ENCODE assay signal across 28 mouse cellular contexts in the genomic region with DNA sequence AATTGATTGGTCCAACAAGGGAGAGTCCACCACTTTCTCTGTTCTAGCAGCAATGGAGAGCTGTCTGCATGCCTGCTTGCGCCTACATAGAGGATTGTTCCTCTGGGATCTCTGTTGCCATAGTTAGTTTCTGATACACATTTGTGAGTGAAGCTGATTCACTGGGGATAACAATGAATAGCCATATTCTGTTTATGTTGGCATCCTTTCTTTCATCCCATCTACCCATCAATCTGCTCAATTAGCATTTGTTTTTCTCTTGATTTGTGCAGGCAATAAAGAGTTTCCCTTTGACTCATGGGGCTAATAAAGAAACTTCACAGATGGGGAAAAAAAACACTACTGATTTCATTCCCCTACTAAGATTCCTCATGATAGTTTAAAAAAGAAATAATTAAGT.
A peak's percentile ranks its signal among the peaks of the same experiment; 100 is the strongest.
DNase-seq lines count a peak whose midpoint lies in the region; ATAC-seq and TF ChIP-seq lines count a peak whose summit lies in the region.
"Had no signal": no experiment of that assay in that cellular context is flagged by ENCODE, and none has a peak within 500 bp of the region (broad histone marks: within the 10 kb centered on the region; RNA-seq: fewer than 3 reads in every experiment).

No protein-coding gene starts in this region.

- 93% methylated on average over 1 of the region's 1 CpGs for WGBS in forebrain, embryonic 14.5 days
- WGBS in forebrain, embryonic 13.5 days = 84% methylated on average over 1 of the region's 1 CpGs
- WGBS in heart, embryonic 12.5 days = 100% methylated on average over 1 of the region's 1 CpGs

- no peak for TF ChIP-seq CTCF in layer of hippocampus, adult 2 months (conservative IDR thresholded peaks at IDR 0.05)
- no peak for TF ChIP-seq CTCF in brain, embryonic 14.5 days (IDR thresholded peaks at IDR 0.05; ENCODE audit: borderline replicate concordance, extremely low read depth, insufficient read depth, insufficient read length)

- no peak for TF ChIP-seq POLR2A in brain, embryonic 14.5 days (IDR thresholded peaks at IDR 0.05; ENCODE audit: borderline replicate concordance, extremely low read depth, insufficient read depth, insufficient read length, poor library complexity, severe bottlenecking)

- no peak overlapping the region for H3K4me3 ChIP-seq in forebrain, embryonic 14.5 days (ENCODE audit: low read depth, low read length)
- H3K4me3 ChIP-seq in forebrain, embryonic 13.5 days = no peak overlapping the region
- no peak overlapping the region for H3K4me3 ChIP-seq in layer of hippocampus, adult 2 months
- no peak overlapping the region for H3K4me3 ChIP-seq in heart, embryonic 12.5 days
- H3K4me3 ChIP-seq: embryonic facial prominence, embryonic 13.5 days; embryonic facial prominence, embryonic 15.5 days; erythroblast, embryonic 14.5 days; forebrain, embryonic 10.5 days; forebrain, embryonic 12.5 days had no signal

- H3K4me2 ChIP-seq in forebrain, embryonic 14.5 days (ENCODE audit: low read length) = no peak overlapping the region
- no peak overlapping the region for H3K4me2 ChIP-seq in forebrain, embryonic 13.5 days
- H3K4me2 ChIP-seq in heart, embryonic 12.5 days = no peak overlapping the region
- H3K4me2 ChIP-seq: embryonic facial prominence, embryonic 13.5 days; embryonic facial prominence, embryonic 15.5 days; forebrain, embryonic 12.5 days had no signal

- ATAC-seq in forebrain, embryonic 14.5 days = no peak
- ATAC-seq in forebrain, embryonic 13.5 days = no peak
- ATAC-seq in heart, embryonic 12.5 days (ENCODE audit: insufficient number of reproducible peaks, low FRiP score) = no peak
- ATAC-seq: CD4-positive, CD25-positive, alpha-beta regulatory T cell, adult 4 months; forebrain, embryonic 16.5 days had no signal

- no peak overlapping the region for H3K27ac ChIP-seq in forebrain, embryonic 14.5 days (ENCODE audit: low read depth, low read length)
- H3K27ac ChIP-seq in forebrain, embryonic 13.5 days = no peak overlapping the region
- peak overlapping the region; percentile 15; the same call in 1 of the 2 replicates for H3K27ac ChIP-seq in layer of hippocampus, adult 2 months
- H3K27ac ChIP-seq in heart, embryonic 12.5 days (ENCODE audit: poor library complexity, severe bottlenecking) = no peak overlapping the region
- H3K27ac ChIP-seq: embryonic facial prominence, embryonic 13.5 days; embryonic facial prominence, embryonic 15.5 days; forebrain, embryonic 10.5 days; forebrain, embryonic 12.5 days had no signal

- DNase-seq in forebrain, embryonic 14.5 days (ENCODE audit: low spot score) = peak; percentile 16
- DNase-seq in layer of hippocampus, adult 2 months (ENCODE audit: low spot score in 2 of 2) = peak; percentile 21 to 61
- DNase-seq in layer of hippocampus, postnatal 10 days (ENCODE audit: low spot score in 2 of 2) = no peak
- DNase-seq in layer of hippocampus, adult 9-11 months = peak; percentile 38
- no peak for DNase-seq in layer of hippocampus, adult 8-10 months (ENCODE audit: low spot score in 2 of 2)
- peak; percentile 29 for DNase-seq in brain, embryonic 14.5 days (ENCODE audit: low read depth)
- DNase-seq: adrenal gland, adult 2 months; adrenal gland, postnatal 10 days; adrenal gland, postnatal 25 days; B cell, adult 2 months; cerebellum, adult 11 months; cerebellum, adult 18-20 months; cerebellum, adult 8-10 months; cerebellum, adult 9-11 months; cerebellum, postnatal 14 days; cerebellum, postnatal 36 days; embryo, embryonic 11 days had no signal

- no peak overlapping the region for H3K9ac ChIP-seq in forebrain, embryonic 14.5 days (ENCODE audit: low read length)
- no peak overlapping the region for H3K9ac ChIP-seq in forebrain, embryonic 13.5 days
- no peak overlapping the region for H3K9ac ChIP-seq in heart, embryonic 12.5 days
- H3K9ac ChIP-seq: embryonic facial prominence, embryonic 13.5 days; embryonic facial prominence, embryonic 15.5 days; forebrain, embryonic 12.5 days had no signal

- no peaks in the 10 kb centered on the region for H3K9me3 ChIP-seq in forebrain, embryonic 14.5 days (replicated peaks; ENCODE audit: control insufficient read depth, low read length)
- no peaks in the 10 kb centered on the region for H3K9me3 ChIP-seq in forebrain, embryonic 13.5 days (replicated peaks)
- H3K9me3 ChIP-seq in heart, embryonic 12.5 days (replicated peaks) = no peaks in the 10 kb centered on the region
- H3K9me3 ChIP-seq: embryonic facial prominence, embryonic 13.5 days; embryonic facial prominence, embryonic 15.5 days; forebrain, embryonic 10.5 days; forebrain, embryonic 12.5 days; G1E had no signal

- H3K36me3 ChIP-seq in forebrain, embryonic 14.5 days (ENCODE audit: control insufficient read depth, insufficient read depth, low read length) = no peaks in the 10 kb centered on the region
- H3K36me3 ChIP-seq in forebrain, embryonic 13.5 days (ENCODE audit: poor library complexity, severe bottlenecking) = no peaks in the 10 kb centered on the region
- H3K36me3 ChIP-seq in heart, embryonic 12.5 days = no peaks in the 10 kb centered on the region
- H3K36me3 ChIP-seq: embryonic facial prominence, embryonic 13.5 days; embryonic facial prominence, embryonic 15.5 days; forebrain, embryonic 12.5 days; G1E had no signal

- H3K4me1 ChIP-seq in forebrain, embryonic 14.5 days (ENCODE audit: control insufficient read depth, insufficient read depth, low read length) = peaks cover 2% of the 10 kb centered on the region
- H3K4me1 ChIP-seq in forebrain, embryonic 13.5 days = peaks cover 16% of the 10 kb centered on the region
- peaks cover 9% of the 10 kb centered on the region for H3K4me1 ChIP-seq in heart, embryonic 12.5 days (replicated peaks)
- H3K4me1 ChIP-seq: embryonic facial prominence, embryonic 15.5 days had no signal

- no peaks in the 10 kb centered on the region for H3K27me3 ChIP-seq in forebrain, embryonic 14.5 days (replicated peaks; ENCODE audit: control insufficient read depth, insufficient read depth, low read length)
- H3K27me3 ChIP-seq in forebrain, embryonic 13.5 days = 0 out of 2 replicates have a peak, but pooled peaks cover 2% of the 10 kb centered on the region
- no peaks in the 10 kb centered on the region for H3K27me3 ChIP-seq in heart, embryonic 12.5 days (replicated peaks)
- H3K27me3 ChIP-seq: CH12.LX; embryonic facial prominence, embryonic 13.5 days; embryonic facial prominence, embryonic 15.5 days had no signal

Comparison
In these comparisons a context has a peak if more than half of its experiments do, and no peak if none do; other contexts are left out.
1. DNase-seq: peak in forebrain, embryonic 14.5 days (single experiment), layer of hippocampus, adult 2 months (2 of 2), layer of hippocampus, adult 9-11 months (single experiment) and brain, embryonic 14.5 days (single experiment); none in layer of hippocampus, postnatal 10 days (0 of 2) and layer of hippocampus, adult 8-10 months (0 of 2).